Mouse (Mus musculus): Measurements from ENCODE around the gene Ppm1n. TPM values are rescaled to one million over a fixed set of nuclear protein-coding genes. Genes with fewer than 3 reads are reported as not detected.

Gene Ppm1n
- polyA plus RNA-seq (2012; ENCODE audit: low replicate concordance): 2.9 and 4.4 TPM in 2 replicates

GRCm38 (mm10) chr7:19279581-19280114 is at the start of gene Ppm1n:
Gene Ppm1n (minus strand): TSS chr7:19280064.

GRCm38 (mm10) chr7:19309884-19310641 is 30.2 kb upstream of the Ppm1n start, which contains the start of gene Fosb:
Gene Fosb (minus strand): TSS chr7:19310051.

GRCm38 (mm10) chr7:19282385-19282784 is 2.5 kb upstream of the Ppm1n start, which contains the start of gene Rtn2:
Gene Rtn2 (plus strand): TSS chr7:19282624.

GRCm38 (mm10) chr7:19271238-19272172 is 8.4 kb downstream of the Ppm1n start, which contains the start of gene Vasp:
Gene Vasp (minus strand): TSS chr7:19271817.

GRCm38 (mm10) chr7:19227883-19228792 is 51.7 kb downstream of the Ppm1n start, which contains the start of gene Opa3:
Gene Opa3 (plus strand): TSS chr7:19228334.

Other genes with a start within 250 kb of the Ppm1n start
- not detected in 2 replicates for gene Rsph6a, start 225.4 kb downstream of the Ppm1n start, polyA plus RNA-seq (2012; ENCODE audit: low replicate concordance)
- 15.1 and 17.4 TPM in 2 replicates for gene Dmwd, start 203.8 kb downstream of the Ppm1n start, polyA plus RNA-seq (2012; ENCODE audit: low replicate concordance)
- gene Dmpk, start 196.2 kb downstream of the Ppm1n start, polyA plus RNA-seq (2012; ENCODE audit: low replicate concordance): 18.5 and 28.2 TPM in 2 replicates
- 4.5 and 6.4 TPM in 2 replicates for gene Six5, start 185.5 kb downstream of the Ppm1n start, polyA plus RNA-seq (2012; ENCODE audit: low replicate concordance)
- not detected in 2 replicates for gene Gm4969, start 161.7 kb downstream of the Ppm1n start, polyA plus RNA-seq (2012; ENCODE audit: low replicate concordance)
- 50.1 and 51.2 TPM in 2 replicates for gene Fbxo46, start 160.2 kb downstream of the Ppm1n start, polyA plus RNA-seq (2012; ENCODE audit: low replicate concordance)
- gene Qpctl, start 130.8 kb downstream of the Ppm1n start, polyA plus RNA-seq (2012; ENCODE audit: low replicate concordance): 12.3 and 19.0 TPM in 2 replicates
- gene Snrpd2, start 130.3 kb downstream of the Ppm1n start, polyA plus RNA-seq (2012; ENCODE audit: low replicate concordance): 6.7 and 34.5 TPM in 2 replicates
- 0.05 TPM in 1 of 2 replicates, not detected in the other for gene Gipr, start 113.9 kb downstream of the Ppm1n start, polyA plus RNA-seq (2012; ENCODE audit: low replicate concordance)
- gene Eml2, start 103.6 kb downstream of the Ppm1n start, polyA plus RNA-seq (2012; ENCODE audit: low replicate concordance): 17.2 and 24.3 TPM in 2 replicates
- 4.4 and 9.2 TPM in 2 replicates for gene Gpr4, start 67.5 kb downstream of the Ppm1n start, polyA plus RNA-seq (2012; ENCODE audit: low replicate concordance)
- gene Opa3, start 51.7 kb downstream of the Ppm1n start, polyA plus RNA-seq (2012; ENCODE audit: low replicate concordance): 10.2 and 13.2 TPM in 2 replicates
- 536 and 1,501 TPM in 2 replicates for gene Vasp, start 8.2 kb downstream of the Ppm1n start, polyA plus RNA-seq (2012; ENCODE audit: low replicate concordance)
- gene Rtn2, start 2.6 kb upstream of the Ppm1n start, polyA plus RNA-seq (2012; ENCODE audit: low replicate concordance): 0.56 and 0.73 TPM in 2 replicates
- gene Fosb, start 30.0 kb upstream of the Ppm1n start, polyA plus RNA-seq (2012; ENCODE audit: low replicate concordance): 4.3 and 21.6 TPM in 2 replicates
- 62.5 and 86.1 TPM in 2 replicates for gene Ercc1, start 64.7 kb upstream of the Ppm1n start, polyA plus RNA-seq (2012; ENCODE audit: low replicate concordance)
- gene Cd3eap, start 79.4 kb upstream of the Ppm1n start, polyA plus RNA-seq (2012; ENCODE audit: low replicate concordance): 17.3 and 29.4 TPM in 2 replicates
- 3.5 and 5.2 TPM in 2 replicates for gene Ppp1r13l, start 79.7 kb upstream of the Ppm1n start, polyA plus RNA-seq (2012; ENCODE audit: low replicate concordance)
- 45.3 and 46.8 TPM in 2 replicates for gene Ercc2, start 101.9 kb upstream of the Ppm1n start, polyA plus RNA-seq (2012; ENCODE audit: low replicate concordance)
- gene Klc3, start 124.0 kb upstream of the Ppm1n start, polyA plus RNA-seq (2012; ENCODE audit: low replicate concordance): 4.3 and 9.4 TPM in 2 replicates
- 1.1 and 1.4 TPM in 2 replicates for gene Ckm, start 124.7 kb upstream of the Ppm1n start, polyA plus RNA-seq (2012; ENCODE audit: low replicate concordance)
- gene Mark4, start 178.8 kb upstream of the Ppm1n start, polyA plus RNA-seq (2012; ENCODE audit: low replicate concordance): 42.9 and 128 TPM in 2 replicates
- gene Exoc3l2, start 183.3 kb upstream of the Ppm1n start, polyA plus RNA-seq (2012; ENCODE audit: low replicate concordance): 0.49 and 1.7 TPM in 2 replicates
- 6.4 and 11.8 TPM in 2 replicates for gene Bloc1s3, start 228.3 kb upstream of the Ppm1n start, polyA plus RNA-seq (2012; ENCODE audit: low replicate concordance)
- 95.1 and 103 TPM in 2 replicates for gene Trappc6a, start 228.3 kb upstream of the Ppm1n start, polyA plus RNA-seq (2012; ENCODE audit: low replicate concordance)
- gene Nkpd1, start 237.8 kb upstream of the Ppm1n start, polyA plus RNA-seq (2012; ENCODE audit: low replicate concordance): 0.17 and 0.35 TPM in 2 replicates

Data from hematopoietic multipotent progenitor cell, adult 10-12 weeks (in vitro differentiated cells).